ENCODE assay signal across 9 mouse cellular contexts in the genomic region with DNA sequence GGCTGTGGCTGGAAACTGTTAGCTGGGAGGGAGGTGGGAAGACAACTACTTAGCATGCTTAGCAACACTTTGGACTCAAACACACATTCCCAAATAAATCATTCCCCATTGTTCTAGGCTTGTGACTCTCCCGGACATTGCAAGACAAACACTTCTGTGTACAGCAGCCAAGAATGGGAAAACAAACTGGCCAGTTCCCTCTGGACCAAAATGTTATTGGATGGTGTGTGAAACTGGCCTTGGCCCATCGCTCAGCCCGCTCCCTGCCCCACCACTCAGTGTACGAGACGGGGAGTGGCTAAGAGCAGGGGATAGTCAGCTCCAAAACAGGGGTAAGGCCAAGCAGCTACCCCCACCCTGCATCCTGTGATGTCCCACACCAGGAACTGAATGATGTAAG. TPM values are rescaled to one million over a fixed set of nuclear protein-coding genes. Genes with fewer than 3 reads are reported as not detected.
DNase-seq lines count a peak whose midpoint lies in the region; ATAC-seq and TF ChIP-seq lines count a peak whose summit lies in the region.
"Had no signal": no experiment of that assay in that cellular context is flagged by ENCODE, and none has a peak within 500 bp of the region (broad histone marks: within the 10 kb centered on the region; RNA-seq: fewer than 3 reads in every experiment).

No protein-coding gene starts in this region.

- intact Hi-C loops in heart, adult 2 months (cut with DNase I): no loop called here

- no peaks in the 10 kb centered on the region for H3K9me3 ChIP-seq in heart, embryonic 11.5 days (replicated peaks; ENCODE audit: control insufficient read depth, low read length)
- 0 out of 2 replicates have a peak, but pooled peaks cover 2% of the 10 kb centered on the region for H3K9me3 ChIP-seq in heart, embryonic 15.5 days (replicated peaks)

- no peaks in the 10 kb centered on the region for H3K36me3 ChIP-seq in heart, adult 2 months (ENCODE audit: control insufficient read depth, insufficient read depth, low read length)
- no peaks in the 10 kb centered on the region for H3K36me3 ChIP-seq in heart, embryonic 11.5 days (ENCODE audit: control insufficient read depth, insufficient read depth, low read length)
- no peaks in the 10 kb centered on the region for H3K36me3 ChIP-seq in heart, embryonic 15.5 days
- no peaks in the 10 kb centered on the region for H3K36me3 ChIP-seq in thymus, adult 2 months (ENCODE audit: control insufficient read depth, insufficient read depth, low read length)
- H3K36me3 ChIP-seq: limb, embryonic 12.5 days had no signal

- DNase-seq in heart, adult 2 months: peak; percentile 59 to 78
- peak; percentile 59 for DNase-seq in brain, embryonic 14.5 days (ENCODE audit: low read depth)
- DNase-seq in kidney, postnatal 36 days: peak; percentile 59 to 80
- peak; percentile 76 for DNase-seq in lung, postnatal 14 days
- DNase-seq in thymus, adult 2 months: no peak
- DNase-seq in thymus, postnatal 0 days (ENCODE audit: low spot score): no peak

- no peak overlapping the region for H3K4me3 ChIP-seq in heart, adult 2 months
- no peak overlapping the region for H3K4me3 ChIP-seq in heart, embryonic 11.5 days (ENCODE audit: low read depth, low read length)
- no peak overlapping the region for H3K4me3 ChIP-seq in heart, embryonic 15.5 days
- H3K4me3 ChIP-seq in thymus, adult 2 months (ENCODE audit: control insufficient read depth, insufficient read depth, low read length): no peak overlapping the region
- H3K4me3 ChIP-seq: limb, embryonic 12.5 days had no signal

- no peak overlapping the region for H3K9ac ChIP-seq in heart, adult 2 months (ENCODE audit: low read depth, low read length)
- no peak overlapping the region for H3K9ac ChIP-seq in heart, embryonic 11.5 days (ENCODE audit: low read depth, low read length)
- H3K9ac ChIP-seq in heart, embryonic 15.5 days: no peak overlapping the region
- H3K9ac ChIP-seq: limb, embryonic 12.5 days had no signal

- H3K27ac ChIP-seq in heart, adult 2 months: peak overlapping the region; percentile 61
- H3K27ac ChIP-seq in heart, embryonic 11.5 days (ENCODE audit: low read depth, low read length): no peak overlapping the region
- H3K27ac ChIP-seq in heart, embryonic 15.5 days: no peak overlapping the region
- H3K27ac ChIP-seq in thymus, adult 2 months (ENCODE audit: control insufficient read depth, insufficient read depth, low read length): no peak overlapping the region
- H3K27ac ChIP-seq: limb, embryonic 12.5 days had no signal

- no peak overlapping the region for H3K4me2 ChIP-seq in heart, embryonic 11.5 days
- no peak overlapping the region for H3K4me2 ChIP-seq in heart, embryonic 15.5 days
- H3K4me2 ChIP-seq: limb, embryonic 12.5 days had no signal

- H3K27me3 ChIP-seq in heart, adult 2 months (ENCODE audit: control insufficient read depth, insufficient read depth, low read length): no peaks in the 10 kb centered on the region
- H3K27me3 ChIP-seq in heart, embryonic 11.5 days (ENCODE audit: control insufficient read depth, insufficient read depth, low read length): no peaks in the 10 kb centered on the region
- no peaks in the 10 kb centered on the region for H3K27me3 ChIP-seq in heart, embryonic 15.5 days
- no peaks in the 10 kb centered on the region for H3K27me3 ChIP-seq in thymus, adult 2 months (ENCODE audit: control insufficient read depth, insufficient read depth, low read length)
- H3K27me3 ChIP-seq: limb, embryonic 12.5 days had no signal

- no peak for ATAC-seq in heart, embryonic 11.5 days (replicated peaks; ENCODE audit: insufficient number of reproducible peaks, low FRiP score, low TSS enrichment)
- ATAC-seq in heart, embryonic 15.5 days (replicated peaks; ENCODE audit: insufficient number of reproducible peaks, insufficient read depth, low FRiP score, low read depth): peak; percentile 54; the same call in 1 of the 2 replicates

- no peaks in the 10 kb centered on the region for H3K79me2 ChIP-seq in heart, adult 2 months (replicated peaks; ENCODE audit: control insufficient read depth, insufficient read depth, low read length)

- WGBS in heart, adult 2 months: 33% methylated on average over 5 of the region's 5 CpGs
- WGBS in heart, embryonic 11.5 days (ENCODE audit: insufficient replicate concordance): 78% methylated on average over 5 of the region's 5 CpGs
- 61% methylated on average over 5 of the region's 5 CpGs for WGBS in heart, embryonic 15.5 days
- WGBS in thymus, adult 2 months: 71% methylated on average over 5 of the region's 5 CpGs

- no peak for TF ChIP-seq POLR2A in heart, adult 2 months (IDR thresholded peaks at IDR 0.05; ENCODE audit: insufficient read depth, low read depth, low read length)
- no peak for TF ChIP-seq POLR2A in brain, embryonic 14.5 days (IDR thresholded peaks at IDR 0.05; ENCODE audit: borderline replicate concordance, extremely low read depth, insufficient read depth, insufficient read length, poor library complexity, severe bottlenecking)
- TF ChIP-seq POLR2A in thymus, adult 2 months (IDR thresholded peaks at IDR 0.05; ENCODE audit: control insufficient read depth, extremely low read depth, insufficient read depth, low read length, poor library complexity): no peak

- peak; percentile 20; the same call in 1 of the 2 replicates for TF ChIP-seq EP300 in heart, adult 2 months (IDR thresholded peaks at IDR 0.05; ENCODE audit: insufficient read depth, low read depth, low read length)

- peaks cover 2% of the 10 kb centered on the region; the same call in 1 of the 2 replicates for H3K4me1 ChIP-seq in heart, adult 2 months (ENCODE audit: control insufficient read depth, insufficient read depth, low read length)
- H3K4me1 ChIP-seq in heart, embryonic 11.5 days (ENCODE audit: control insufficient read depth, insufficient read depth, low read length): no peaks in the 10 kb centered on the region
- H3K4me1 ChIP-seq in heart, embryonic 15.5 days (replicated peaks): peaks cover 10% of the 10 kb centered on the region
- H3K4me1 ChIP-seq in thymus, adult 2 months (replicated peaks; ENCODE audit: control insufficient read depth, insufficient read depth, low read length): no peaks in the 10 kb centered on the region

- TF ChIP-seq CTCF in heart, adult 2 months (IDR thresholded peaks at IDR 0.05): no peak
- TF ChIP-seq CTCF in brain, embryonic 14.5 days (IDR thresholded peaks at IDR 0.05; ENCODE audit: borderline replicate concordance, extremely low read depth, insufficient read depth, insufficient read length): no peak
- no peak for TF ChIP-seq CTCF in thymus, adult 2 months (IDR thresholded peaks at IDR 0.05; ENCODE audit: borderline replicate concordance, control insufficient read depth, extremely low read depth, insufficient read depth, low read length, poor library complexity)

RNA-seq across cellular contexts. Expression of gene Bdkrb2, which starts 36.2 kb away (rescaled TPM):
- under 1 TPM; 0.34 to 0.39 TPM for total RNA-seq in heart, adult 2 months (2021)
- polyA plus RNA-seq in heart, adult 2 months (2012; rRNA removed): 0.20 and 0.35 TPM in 2 replicates
- 0.42 and 0.69 TPM in 2 replicates for polyA plus RNA-seq in heart, embryonic 11.5 days (2014; fragmentation: Nextera tagmentation; extraction: Ambion mirVana)
- polyA plus RNA-seq in brain, embryonic 14.5 days (2012; rRNA removed): 0.40 and 0.98 TPM in 2 replicates
- 0.77 and 1.6 TPM in 2 replicates for polyA plus RNA-seq in heart, embryonic 15.5 days (2015; fragmentation: Nextera tagmentation; extraction: Ambion mirVana)
- polyA plus RNA-seq in thymus, adult 2 months (2012; rRNA removed): 0.92 and 1.4 TPM in 2 replicates
- 1.7 and 1.8 TPM in 2 replicates for polyA plus RNA-seq in thymus, postnatal 0 days (2015; fragmentation: Nextera tagmentation; extraction: Ambion mirVana)

Comparison
In these comparisons a context has a peak if more than half of its experiments do, and no peak if none do; other contexts are left out.
1. DNase-seq: peak in heart, adult 2 months (2 of 2), brain, embryonic 14.5 days (single experiment), kidney, postnatal 36 days (2 of 2) and lung, postnatal 14 days (single experiment); none in thymus, adult 2 months (single experiment) and thymus, postnatal 0 days (single experiment).